Mouse (Mus musculus) spleen, adult 2 months (tissue): Measurements from ENCODE around the gene Pttg1.

ENCODE experiments used
- CTCF ChIP-seq: fragments of 200-500 bp; IDR thresholded peaks from 2 replicates; pipeline ENCODE4 v1.5.1; 2011; ENCODE audit warnings: mild to moderate bottlenecking, inconsistent platforms; ENCODE audit not compliant: insufficient read depth, insufficient read length, insufficient replicate concordance; ENCODE audit errors: extremely low read depth
- POLR2A ChIP-seq: fragments of 200-500 bp; IDR thresholded peaks from 2 replicates; pipeline ENCODE4 v1.6.1; 2011; ENCODE audit warnings: low read depth, low read length, inconsistent platforms

GRCm38 (mm10) chr11:43434024-43434407, 8.0 kb upstream of the Pttg1 start:
- TF ChIP-seq POLR2A, result no peak
- TF ChIP-seq CTCF, result no peak
